Mouse (Mus musculus) limb, embryonic 14.5 days (tissue): ENCODE measurements around the gene Aarsd1. TPM values are rescaled to one million over a fixed set of nuclear protein-coding genes. Genes with fewer than 3 reads are reported as not detected.

Source experiments
- ATAC-seq: fragments of 200-750 bp; cut with Nextera tagmentation; 2 replicates; pipeline ENCODE4 v1.8.0; 2017; ENCODE audit warnings: low read depth, moderate number of reproducible peaks, moderate TSS enrichment; ENCODE audit not compliant: low FRiP score
- DNase-seq: peaks from one replicate; pipeline ENCODE4 v3.0.0-alpha.2; 2015; ENCODE audit warnings: low spot score
- H3K27ac ChIP-seq: fragments of 300-500 bp; sonication (generic); replicated peaks from 2 replicates; pipeline ENCODE4 v1.5.1; 2014; ENCODE audit warnings: low read depth, mild to moderate bottlenecking, low read length, moderate library complexity, mixed read lengths
- H3K27me3 ChIP-seq: fragments of 300-500 bp; sonication (generic); 2 replicates; pipeline ENCODE4 v1.6.1; 2014; ENCODE audit warnings: low read length, mixed read lengths; ENCODE audit not compliant: control insufficient read depth, insufficient read depth
- H3K36me3 ChIP-seq: fragments of 300-500 bp; sonication (generic); 2 replicates; pipeline ENCODE4 v1.6.1; 2014; ENCODE audit warnings: mild to moderate bottlenecking, low read length, moderate library complexity, mixed read lengths; ENCODE audit not compliant: control insufficient read depth, insufficient read depth
- H3K4me1 ChIP-seq: fragments of 300-500 bp; sonication (generic); 2 replicates; pipeline ENCODE4 v1.6.1; 2014; ENCODE audit warnings: antibody characterized with exemption, low read length, mixed read lengths; ENCODE audit not compliant: control insufficient read depth, insufficient read depth
- H3K4me2 ChIP-seq: fragments of 300-500 bp; sonication (generic); replicated peaks from 2 replicates; pipeline ENCODE4 v1.6.1; 2014; ENCODE audit warnings: low read depth, mild to moderate bottlenecking, low read length, moderate library complexity; ENCODE audit not compliant: severe bottlenecking
- H3K4me3 ChIP-seq: fragments of 300-500 bp; sonication (generic); replicated peaks from 2 replicates; pipeline ENCODE4 v1.5.1; 2014; ENCODE audit warnings: low read length
- H3K9ac ChIP-seq: fragments of 300-500 bp; sonication (generic); 2 replicates; pipeline ENCODE4 v1.6.1; 2014; ENCODE audit warnings: mild to moderate bottlenecking, low read depth, low read length, moderate library complexity; ENCODE audit not compliant: severe bottlenecking
- H3K9me3 ChIP-seq: fragments of 300-500 bp; sonication (generic); 2 replicates; pipeline ENCODE4 v1.6.1; 2016; ENCODE audit warnings: low read length; ENCODE audit not compliant: control insufficient read depth
- POLR2A ChIP-seq: fragments of 200-500 bp; IDR thresholded peaks from 2 replicates; pipeline ENCODE4 v1.8.0; 2012; ENCODE audit warnings: inconsistent platforms, mild to moderate bottlenecking, moderate library complexity, borderline replicate concordance; ENCODE audit not compliant: insufficient read depth, insufficient read length; ENCODE audit errors: extremely low read depth
- WGBS: fragments of 180-500 bp; shearing (Covaris S2); extraction: QIAGEN DNeasy Blood & Tissue Kit; methylation state at CpG from one replicate; pipeline ENCODE4 v1.1.7; 2014; 5-methylcytosine and 5-hydroxymethylcytosine counted together
- polyA plus RNA-seq, 2 experiments: library from polyadenylated mRNA; depleted of rRNA in 1 of 2; stranded (reverse) in 1 of 2; unstranded in 1 of 2; fragments of >200 nt; fragmentation: Nextera tagmentation in 1 of 2; extraction: Ambion mirVana in 1 of 2; gene quantifications; 2 replicates each; pipeline versions ENCODE4 v1.2.1 to v1.2.3; 2012 to 2014

The Aarsd1 gene
- polyA plus RNA-seq, 2 experiments, result 41.1 to 63.2 TPM

DNA sequence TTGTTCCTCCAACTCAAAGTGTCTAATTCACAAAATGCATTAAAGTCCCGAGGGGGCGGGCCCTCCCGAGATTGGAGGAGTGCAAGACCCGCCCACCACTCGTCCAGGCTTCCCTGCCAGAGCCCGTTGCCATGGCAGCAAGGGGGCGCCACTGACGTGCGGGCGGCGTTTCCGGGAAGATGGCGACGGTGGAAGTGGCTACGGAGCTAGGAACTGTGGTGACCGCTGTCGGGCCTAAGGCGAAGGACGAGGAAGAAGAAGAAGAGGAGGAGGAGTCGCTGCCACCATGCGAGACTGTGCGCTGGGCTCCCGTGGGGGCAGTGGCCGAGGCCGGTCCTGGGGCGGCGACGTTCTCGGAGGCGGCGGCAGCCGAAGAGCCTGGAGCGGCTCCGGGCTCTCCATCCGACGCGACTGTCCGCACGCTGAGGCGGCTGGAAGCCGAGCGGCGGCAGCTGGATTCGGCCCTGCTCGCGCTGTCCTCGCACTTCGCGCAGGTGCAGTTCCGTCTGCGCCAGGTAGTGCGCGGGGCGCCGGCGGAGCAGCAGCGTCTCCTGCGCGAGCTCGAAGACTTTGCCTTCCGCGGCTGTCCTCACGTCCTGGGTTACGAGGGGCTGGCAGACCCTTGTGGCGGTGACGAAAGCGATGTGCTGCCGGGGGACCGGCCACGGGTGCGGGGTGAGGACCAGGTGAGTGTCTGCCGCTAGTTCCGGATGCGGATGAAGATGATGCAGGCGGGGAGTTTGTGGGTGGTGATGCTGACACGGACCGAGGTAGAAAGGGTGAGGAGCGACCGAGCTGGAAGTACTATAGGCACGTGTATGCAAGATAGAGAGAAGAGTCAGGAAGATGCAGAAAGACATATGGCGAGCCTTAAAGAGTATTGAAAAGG lies 7.8 kb upstream of the Aarsd1 start, which contains the start of the genes Rundc1 and Ptges3l:
Gene Rundc1, plus strand, starts transcription at position 161 of the 889 bp plus-strand sequence.
Gene Ptges3l, minus strand, starts transcription at position 409 of the 889 bp plus-strand sequence.
- H3K27ac ChIP-seq, result peak within 1 kb of the TSS; percentile 72
- H3K27me3 ChIP-seq, result no peaks in the 10 kb centered on the region
- ATAC-seq (peak; percentile 95), DNase-seq (peak; percentile 97)
- 1% methylated on average over 72 of the region's 81 CpGs for WGBS
- peak; percentile 50; the same call in 1 of the 2 replicates for TF ChIP-seq POLR2A
- no peaks in the 10 kb centered on the region for H3K9me3 ChIP-seq
- peaks cover 10% of the 10 kb centered on the region for H3K36me3 ChIP-seq
- H3K4me1 ChIP-seq, result peaks cover 19% of the 10 kb centered on the region
- H3K4me2 ChIP-seq, result peak within 1 kb of the TSS; percentile 82
- H3K4me3 ChIP-seq, result peak within 1 kb of the TSS; percentile 97
- H3K9ac ChIP-seq, result peak within 1 kb of the TSS; percentile 73

DNA sequence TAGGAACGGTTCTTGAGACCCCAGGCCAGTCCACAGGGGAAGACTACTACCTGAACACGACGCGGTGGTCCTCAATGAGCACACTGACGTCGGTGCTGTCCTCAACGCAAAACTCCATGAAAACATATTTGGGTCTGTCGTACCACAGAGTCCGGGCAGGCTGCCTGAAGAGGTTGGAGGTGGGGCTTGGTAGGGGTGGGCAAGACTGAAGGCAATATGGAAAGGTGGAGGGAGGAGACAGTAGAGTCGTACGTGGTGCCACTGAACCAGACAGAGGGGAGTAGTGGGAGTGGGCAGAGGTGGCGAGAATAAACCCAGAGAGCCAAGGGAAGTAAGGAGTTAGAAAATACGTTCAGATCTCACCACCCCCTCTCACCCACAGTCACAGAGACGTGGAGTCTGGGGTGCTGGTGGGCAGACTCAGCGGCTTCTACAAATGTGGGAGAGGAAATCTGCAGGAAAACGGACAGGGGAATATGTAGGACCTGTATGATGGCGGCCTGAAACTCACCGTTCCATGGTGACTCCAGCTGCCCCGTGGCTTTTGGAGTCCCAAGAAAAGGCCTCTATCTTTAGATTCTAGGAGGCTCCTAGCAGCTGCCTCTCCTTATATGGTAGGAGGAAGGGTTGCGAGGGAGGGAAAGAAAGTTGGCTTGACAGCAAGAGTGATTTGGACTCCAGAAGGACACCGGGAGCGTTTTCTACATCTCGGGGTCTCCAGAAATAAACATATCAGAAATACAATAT lies 6.9 kb upstream of the Aarsd1 start, which contains the start of gene Gm27029:
Gene Gm27029, minus strand, starts transcription at position 692 of the 747 bp plus-strand sequence.
- H3K4me2 ChIP-seq, result peak within 1 kb of the TSS; percentile 82
- DNase-seq, result no peak
- H3K27ac ChIP-seq, result peak within 1 kb of the TSS; percentile 72
- H3K9me3 ChIP-seq, result no peaks in the 10 kb centered on the region
- no peaks in the 10 kb centered on the region for H3K27me3 ChIP-seq
- H3K9ac ChIP-seq, result peak within 1 kb of the TSS; percentile 73
- no peak for TF ChIP-seq POLR2A
- 4% methylated on average over 23 of the region's 23 CpGs for WGBS
- peak within 1 kb of the TSS; percentile 97 for H3K4me3 ChIP-seq
- peaks cover under 1% of the 10 kb centered on the region for H3K36me3 ChIP-seq
- ATAC-seq, result peak; percentile 76
- peaks cover 19% of the 10 kb centered on the region for H3K4me1 ChIP-seq

DNA sequence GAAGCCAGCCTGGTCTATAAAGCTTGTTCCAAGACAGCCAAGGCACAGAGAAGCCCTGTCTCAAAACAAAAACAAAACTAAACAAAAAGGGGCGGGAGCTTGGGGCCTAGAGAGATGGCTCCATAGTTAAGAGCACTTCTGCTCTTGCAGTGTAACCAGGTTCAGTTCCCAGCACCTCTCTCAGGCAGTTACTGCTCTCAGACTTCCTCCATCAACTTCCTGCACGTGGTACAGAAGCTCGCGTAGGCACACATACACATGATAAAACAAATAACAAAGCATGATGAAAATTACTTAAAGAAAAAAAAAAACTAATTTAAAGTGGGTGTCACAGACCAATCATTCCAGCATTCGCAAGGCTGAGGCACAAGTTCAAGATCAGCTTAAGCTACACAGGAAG lies 2.7 kb upstream of the Aarsd1 start:
- 87% methylated on average over 5 of the region's 5 CpGs for WGBS
- no peak overlapping the region for H3K9ac ChIP-seq
- DNase-seq (no peak), ATAC-seq (no peak)
- no peak overlapping the region for H3K4me2 ChIP-seq
- TF ChIP-seq POLR2A, result no peak
- no peaks in the 10 kb centered on the region for H3K27me3 ChIP-seq
- peaks cover 15% of the 10 kb centered on the region for H3K4me1 ChIP-seq
- no peak overlapping the region for H3K4me3 ChIP-seq
- H3K27ac ChIP-seq, result no peak overlapping the region
- H3K9me3 ChIP-seq, result no peaks in the 10 kb centered on the region
- no peaks in the 10 kb centered on the region for H3K36me3 ChIP-seq

DNA sequence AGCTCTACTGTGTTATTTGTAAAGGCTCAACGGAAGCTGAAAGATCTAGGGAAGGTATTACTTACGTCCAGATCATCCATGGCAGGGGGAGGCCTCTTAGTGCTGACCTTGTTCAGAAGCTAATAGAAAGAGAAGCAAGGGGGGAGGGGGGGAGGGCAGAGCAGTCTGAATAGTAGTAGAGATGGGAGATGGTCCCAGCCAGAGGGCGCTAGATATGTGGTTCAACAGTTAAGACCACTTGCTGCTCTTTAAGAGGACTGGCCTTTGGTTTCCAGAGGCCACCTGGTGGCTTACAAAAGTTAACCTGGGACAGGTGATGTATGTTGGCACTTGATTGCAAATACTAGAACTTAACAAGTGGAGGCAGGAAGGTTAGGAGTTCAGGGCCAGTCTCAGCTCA lies 2.2 kb upstream of the Aarsd1 start:
- H3K4me1 ChIP-seq, result peaks cover 15% of the 10 kb centered on the region
- no peaks in the 10 kb centered on the region for H3K36me3 ChIP-seq
- H3K27ac ChIP-seq, result no peak overlapping the region
- DNase-seq (no peak), ATAC-seq (no peak)
- no peak for TF ChIP-seq POLR2A
- H3K9me3 ChIP-seq, result no peaks in the 10 kb centered on the region
- no peak overlapping the region for H3K4me2 ChIP-seq
- H3K9ac ChIP-seq, result no peak overlapping the region
- no peaks in the 10 kb centered on the region for H3K27me3 ChIP-seq
- 33% methylated on average over 3 of the region's 3 CpGs for WGBS
- H3K4me3 ChIP-seq, result no peak overlapping the region

DNA sequence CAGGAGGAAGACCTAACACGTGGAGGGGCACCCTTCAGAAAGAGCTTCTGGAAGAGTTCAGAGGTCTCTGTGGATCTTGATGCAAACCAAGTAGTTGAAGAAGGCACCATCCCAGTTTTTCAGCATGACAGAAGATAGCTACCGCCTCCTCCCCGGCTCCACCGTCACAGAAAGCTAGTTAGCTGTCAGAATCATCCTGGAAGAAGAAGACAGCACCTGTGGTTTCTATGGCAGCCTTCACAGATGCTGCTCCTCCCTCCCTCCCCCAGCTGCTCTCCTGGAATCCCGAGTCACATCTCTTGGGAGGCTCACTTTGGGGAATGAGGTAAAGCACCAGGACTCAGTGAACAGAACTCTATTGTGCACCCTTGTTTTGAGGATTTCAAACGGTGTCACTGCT lies 1.6 kb upstream of the Aarsd1 start:
- peaks cover 10% of the 10 kb centered on the region for H3K4me1 ChIP-seq
- no peak overlapping the region for H3K27ac ChIP-seq
- no peak for TF ChIP-seq POLR2A
- no peak overlapping the region for H3K4me2 ChIP-seq
- no peak for DNase-seq
- H3K9me3 ChIP-seq, result no peaks in the 10 kb centered on the region
- H3K4me3 ChIP-seq, result no peak overlapping the region
- H3K9ac ChIP-seq, result no peak overlapping the region
- no peaks in the 10 kb centered on the region for H3K27me3 ChIP-seq
- ATAC-seq, result no peak
- peaks cover under 1% of the 10 kb centered on the region; the same call in 1 of the 2 replicates for H3K36me3 ChIP-seq
- WGBS, result 59% methylated on average over 6 of the region's 6 CpGs
